Mouse (Mus musculus): Measurements from ENCODE around the gene Nicn1. TPM values are rescaled to one million over a fixed set of nuclear protein-coding genes. Genes with fewer than 3 reads are reported as not detected.
"Not testable (repeated sequence)": the region's sequence is repeated elsewhere in the genome, so short reads cannot be mapped to it uniquely, and the experiment has no call there.

Gene Nicn1
- total and polyA plus RNA-seq, 2 experiments from 2014 or later = 20.5 to 22.4 TPM

- WGBS = under 1% methylated on average over 51 of the region's 71 CpGs
- ATAC-seq (ENCODE audit: insufficient read depth, low read depth) (peak; percentile 94), DNase-seq (ENCODE audit: low spot score) (peak; percentile 93)
- peak within 1 kb of the TSS; percentile 93 for H3K9ac ChIP-seq (replicated peaks; ENCODE audit: low read depth, low read length)
- H3K36me3 ChIP-seq (replicated peaks; ENCODE audit: control insufficient read depth, insufficient read depth, low read length) = no peaks in the 10 kb centered on the region
- no peak for TF ChIP-seq EP300 (IDR thresholded peaks at IDR 0.05; ENCODE audit: low read depth)
- no peak for TF ChIP-seq CTCF (IDR thresholded peaks at IDR 0.05; ENCODE audit: low read depth)
- no peaks in the 10 kb centered on the region for H3K27me3 ChIP-seq (ENCODE audit: control insufficient read depth, insufficient read depth, low read length)
- peak within 1 kb of the TSS; percentile 87 for H3K4me3 ChIP-seq (ENCODE audit: low read depth, low read length)
- H3K4me2 ChIP-seq (ENCODE audit: low read depth, low read length) = peak within 1 kb of the TSS; percentile 92
- peak within 1 kb of the TSS; percentile 100 for H3K27ac ChIP-seq (ENCODE audit: low read depth)
- H3K4me1 ChIP-seq (ENCODE audit: control insufficient read depth, insufficient read depth) = peaks cover 34% of the 10 kb centered on the region
- no peaks in the 10 kb centered on the region for H3K9me3 ChIP-seq (replicated peaks; ENCODE audit: control insufficient read depth, low read length)
Measured at GRCm38 (mm10) chr9:108263690-108264190, 26.5 kb upstream of the Nicn1 start, which contains the start of gene Dag1. Gene Dag1 (minus strand): TSS chr9:108263958.

GRCm38 (mm10) chr9:108264191-108264921, 25.9 kb upstream of the Nicn1 start:
- DNase-seq (ENCODE audit: low spot score) = peak; percentile 78
- peaks cover 31% of the 10 kb centered on the region for H3K4me1 ChIP-seq (ENCODE audit: control insufficient read depth, insufficient read depth)
- H3K27ac ChIP-seq (ENCODE audit: low read depth) = peak overlapping the region; percentile 100
- H3K27me3 ChIP-seq (ENCODE audit: control insufficient read depth, insufficient read depth, low read length) = no peaks in the 10 kb centered on the region
- H3K9me3 ChIP-seq (replicated peaks; ENCODE audit: control insufficient read depth, low read length) = no peaks in the 10 kb centered on the region
- WGBS = 2% methylated on average over 10 of the region's 10 CpGs
- peak overlapping the region; percentile 87 for H3K4me3 ChIP-seq (ENCODE audit: low read depth, low read length)
- H3K36me3 ChIP-seq (replicated peaks; ENCODE audit: control insufficient read depth, insufficient read depth, low read length) = no peaks in the 10 kb centered on the region
- TF ChIP-seq EP300 (IDR thresholded peaks at IDR 0.05; ENCODE audit: low read depth) = peak; percentile 89
- no peak for TF ChIP-seq CTCF (IDR thresholded peaks at IDR 0.05; ENCODE audit: low read depth)
- peak overlapping the region; percentile 93 for H3K9ac ChIP-seq (replicated peaks; ENCODE audit: low read depth, low read length)
- peak; percentile 70 for ATAC-seq (ENCODE audit: insufficient read depth, low read depth)
- H3K4me2 ChIP-seq (ENCODE audit: low read depth, low read length) = peak overlapping the region; percentile 92

- peak overlapping the region; percentile 46; the same call in 1 of the 2 replicates for H3K27ac ChIP-seq (ENCODE audit: low read depth)
- no peaks in the 10 kb centered on the region for H3K36me3 ChIP-seq (replicated peaks; ENCODE audit: control insufficient read depth, insufficient read depth, low read length)
- no peak for ATAC-seq (ENCODE audit: insufficient read depth, low read depth)
- no peak overlapping the region for H3K4me3 ChIP-seq (ENCODE audit: low read depth, low read length)
- TF ChIP-seq CTCF (IDR thresholded peaks at IDR 0.05; ENCODE audit: low read depth) (no peak), EP300 (IDR thresholded peaks at IDR 0.05; ENCODE audit: low read depth) (no peak)
- H3K27me3 ChIP-seq (ENCODE audit: control insufficient read depth, insufficient read depth, low read length) = no peaks in the 10 kb centered on the region
- no peak for DNase-seq (ENCODE audit: low spot score)
- peaks cover 31% of the 10 kb centered on the region for H3K4me1 ChIP-seq (ENCODE audit: control insufficient read depth, insufficient read depth)
- H3K4me2 ChIP-seq (ENCODE audit: low read depth, low read length) = no peak overlapping the region
- H3K9ac ChIP-seq (replicated peaks; ENCODE audit: low read depth, low read length) = no peak overlapping the region
- WGBS = 69% methylated on average over 10 of the region's 10 CpGs
- H3K9me3 ChIP-seq (replicated peaks; ENCODE audit: control insufficient read depth, low read length) = no peaks in the 10 kb centered on the region
Measured at GRCm38 (mm10) chr9:108266261-108266935, 23.8 kb upstream of the Nicn1 start.

- Histone ChIP-seq H3K36me3 (replicated peaks; ENCODE audit: control insufficient read depth, insufficient read depth, low read length) (no peaks in the 10 kb centered on the region), H3K4me2 (ENCODE audit: low read depth, low read length) (no peak overlapping the region), H3K27ac (ENCODE audit: low read depth) (peak overlapping the region; percentile 62), H3K27me3 (ENCODE audit: control insufficient read depth, insufficient read depth, low read length) (no peaks in the 10 kb centered on the region), H3K4me1 (ENCODE audit: control insufficient read depth, insufficient read depth) (peaks cover 22% of the 10 kb centered on the region), H3K9ac (replicated peaks; ENCODE audit: low read depth, low read length) (no peak overlapping the region), H3K9me3 (replicated peaks; ENCODE audit: control insufficient read depth, low read length) (no peaks in the 10 kb centered on the region), H3K4me3 (ENCODE audit: low read depth, low read length) (no peak overlapping the region)
- TF ChIP-seq CTCF (IDR thresholded peaks at IDR 0.05; ENCODE audit: low read depth) (no peak), EP300 (IDR thresholded peaks at IDR 0.05; ENCODE audit: low read depth) (0 out of 2 replicates have a peak, but pooled peaks have one; percentile 29)
- DNase-seq (ENCODE audit: low spot score) (peak; percentile 66), ATAC-seq (ENCODE audit: insufficient read depth, low read depth) (no peak)
- WGBS = 23% methylated on average over 7 of the region's 7 CpGs
Measured at GRCm38 (mm10) chr9:108267691-108268090, 22.5 kb upstream of the Nicn1 start.

- ATAC-seq (ENCODE audit: insufficient read depth, low read depth); H3K4me3 ChIP-seq (ENCODE audit: low read depth, low read length); H3K4me2 ChIP-seq (ENCODE audit: low read depth, low read length); H3K36me3 ChIP-seq (replicated peaks; ENCODE audit: control insufficient read depth, insufficient read depth, low read length); H3K9me3 ChIP-seq (replicated peaks; ENCODE audit: control insufficient read depth, low read length); H3K27me3 ChIP-seq (ENCODE audit: control insufficient read depth, insufficient read depth, low read length); DNase-seq (ENCODE audit: low spot score); H3K9ac ChIP-seq (replicated peaks; ENCODE audit: low read depth, low read length): not testable (repeated sequence)
- Histone ChIP-seq H3K4me1 (ENCODE audit: control insufficient read depth, insufficient read depth) (peaks cover 22% of the 10 kb centered on the region), H3K27ac (ENCODE audit: low read depth) (0 out of 2 replicates have a peak overlapping the region, but pooled peaks have one; percentile 6)
- WGBS = 45% methylated on average over 6 of the region's 7 CpGs
Measured at GRCm38 (mm10) chr9:108268701-108269100, 21.5 kb upstream of the Nicn1 start.
